Mouse (Mus musculus) liver, embryonic 14.5 days (tissue): ENCODE measurements around the gene Itpk1.

Source experiments
- CTCF ChIP-seq: IDR thresholded peaks from 2 replicates; pipeline ENCODE4 v1.5.1; 2016; ENCODE audit warnings: antibody characterized with exemption, low read depth, control low read depth
- EP300 ChIP-seq: IDR thresholded peaks from 2 replicates; pipeline ENCODE4 v1.6.1; 2016; ENCODE audit warnings: antibody characterized with exemption, low read depth

GRCm38 (mm10) chr12:102650649-102651048, 54.1 kb downstream of the Itpk1 start:
- TF ChIP-seq CTCF (no peak), EP300 (no peak)
